Mouse (Mus musculus) intestine, embryonic 16.5 days (tissue): Measurements from ENCODE around the gene Arid3c. TPM values are rescaled to one million over a fixed set of nuclear protein-coding genes. Genes with fewer than 3 reads are reported as not detected.

Experiments used
- ATAC-seq: fragments of 200-750 bp; cut with Nextera tagmentation; 2 replicates; pipeline ENCODE4 v1.8.0; 2017; ENCODE audit warnings: moderate TSS enrichment, moderate library complexity
- H3K27ac ChIP-seq: fragments of 300-500 bp; sonication (generic); 2 replicates; pipeline ENCODE4 v1.5.1; 2014; ENCODE audit warnings: mild to moderate bottlenecking, low read length
- H3K27me3 ChIP-seq: fragments of 300-500 bp; sonication (generic); replicated peaks from 2 replicates; pipeline ENCODE4 v1.6.1; 2014; ENCODE audit warnings: low read length, control low read depth, mixed read lengths; ENCODE audit not compliant: control insufficient read depth, insufficient read depth
- H3K36me3 ChIP-seq: fragments of 300-500 bp; sonication (generic); 2 replicates; pipeline ENCODE4 v1.6.1; 2014; ENCODE audit warnings: low read length, control low read depth; ENCODE audit not compliant: control insufficient read depth, insufficient read depth
- H3K4me1 ChIP-seq: fragments of 300-500 bp; sonication (generic); 2 replicates; pipeline ENCODE4 v1.6.1; 2014; ENCODE audit warnings: low read length, control low read depth, mixed read lengths; ENCODE audit not compliant: control insufficient read depth, insufficient read depth
- H3K4me2 ChIP-seq: fragments of 300-500 bp; sonication (generic); 2 replicates; pipeline ENCODE4 v1.6.1; 2014; ENCODE audit warnings: low read depth, low read length, control low read depth
- H3K4me3 ChIP-seq: fragments of 300-500 bp; sonication (generic); 2 replicates; pipeline ENCODE4 v1.5.1; 2014; ENCODE audit warnings: mild to moderate bottlenecking, low read length
- H3K9ac ChIP-seq: fragments of 300-500 bp; sonication (generic); 2 replicates; pipeline ENCODE4 v1.6.1; 2014; ENCODE audit warnings: low read depth, low read length
- H3K9me3 ChIP-seq: fragments of 300-500 bp; sonication (generic); 2 replicates; pipeline ENCODE4 v1.6.1; 2016; ENCODE audit warnings: low read length, control low read depth; ENCODE audit not compliant: control insufficient read depth
- WGBS: fragments of 180-500 bp; shearing (Covaris S2); extraction: QIAGEN DNeasy Blood & Tissue Kit; methylation state at CpG from one replicate; pipeline ENCODE4 v1.1.7; 2014; 5-methylcytosine and 5-hydroxymethylcytosine counted together
- polyA plus RNA-seq: library from polyadenylated mRNA; unstranded; fragments of >200 nt; fragmentation: Nextera tagmentation; extraction: Ambion mirVana; gene quantifications from 2 replicates; pipeline ENCODE4 v1.2.1, GENCODE M21; 2015

The Arid3c gene
- polyA plus RNA-seq, 1 experiment from 2014 or later, result not detected

- H3K9me3 ChIP-seq, result no peaks in the 10 kb centered on the region
- WGBS, result 56% methylated on average over 1 of the region's 1 CpGs
- peaks cover 10% of the 10 kb centered on the region for H3K4me1 ChIP-seq
- no peak overlapping the region for H3K9ac ChIP-seq
- no peak overlapping the region for H3K4me2 ChIP-seq
- no peak for ATAC-seq
- no peak overlapping the region for H3K4me3 ChIP-seq
- 0 out of 2 replicates have a peak, but pooled peaks cover under 1% of the 10 kb centered on the region for H3K27me3 ChIP-seq
- 0 out of 2 replicates have a peak, but pooled peaks cover 3% of the 10 kb centered on the region for H3K36me3 ChIP-seq
- peak overlapping the region; percentile 6; the same call in 1 of the 2 replicates for H3K27ac ChIP-seq
Observed at GRCm38 (mm10) chr4:41738256-41738603, 7.3 kb upstream of the Arid3c start.

GRCm38 (mm10) chr4:41737602-41738255 is 6.8 kb upstream of the Arid3c start:
- H3K27me3 ChIP-seq, result peaks cover 5% of the 10 kb centered on the region
- whole genome bisulfite sequencing, result 28% methylated on average over 8 of the region's 8 CpGs
- H3K9ac ChIP-seq, result no peak overlapping the region
- H3K4me1 ChIP-seq, result peaks cover 10% of the 10 kb centered on the region
- H3K27ac ChIP-seq, result 0 out of 2 replicates have a peak overlapping the region, but pooled peaks have one; percentile 5
- H3K36me3 ChIP-seq, result 0 out of 2 replicates have a peak, but pooled peaks cover 3% of the 10 kb centered on the region
- H3K9me3 ChIP-seq, result no peaks in the 10 kb centered on the region
- H3K4me2 ChIP-seq, result no peak overlapping the region
- peak; percentile 34; the same call in 1 of the 2 replicates for ATAC-seq
- no peak overlapping the region for H3K4me3 ChIP-seq

GRCm38 (mm10) chr4:41726826-41727621 is 3.9 kb downstream of the Arid3c start:
- H3K4me2 ChIP-seq, result no peak overlapping the region
- no peak overlapping the region for H3K9ac ChIP-seq
- H3K27ac ChIP-seq, result no peak overlapping the region
- ATAC-seq, result no peak
- H3K36me3 ChIP-seq, result no peaks in the 10 kb centered on the region
- peaks cover 72% of the 10 kb centered on the region for H3K27me3 ChIP-seq
- no peak overlapping the region for H3K4me3 ChIP-seq
- H3K9me3 ChIP-seq, result no peaks in the 10 kb centered on the region
- peaks cover 13% of the 10 kb centered on the region for H3K4me1 ChIP-seq
- 15% methylated on average over 19 of the region's 20 CpGs for WGBS

GRCm38 (mm10) chr4:41722918-41723351 is 8.0 kb downstream of the Arid3c start, which contains the start of gene Dctn3:
Gene Dctn3, minus strand, starts transcription at chr4:41723170.
- peak within 1 kb of the TSS; percentile 88 for H3K4me3 ChIP-seq
- peaks cover 9% of the 10 kb centered on the region for H3K36me3 ChIP-seq
- no peak within 1 kb of the TSS for H3K27ac ChIP-seq
- peak within 1 kb of the TSS; percentile 58 for H3K4me2 ChIP-seq
- peaks cover 15% of the 10 kb centered on the region for H3K4me1 ChIP-seq
- WGBS, result under 1% methylated on average over 27 of the region's 27 CpGs
- peak; percentile 97 for ATAC-seq
- no peaks in the 10 kb centered on the region for H3K9me3 ChIP-seq
- H3K27me3 ChIP-seq, result peaks cover 39% of the 10 kb centered on the region
- peak within 1 kb of the TSS; percentile 92 for H3K9ac ChIP-seq

GRCm38 (mm10) chr4:41716834-41717233 is 14.1 kb downstream of the Arid3c start:
- H3K9ac ChIP-seq, result no peak overlapping the region

GRCm38 (mm10) chr4:41715596-41715995 is 15.3 kb downstream of the Arid3c start:
- peaks cover 9% of the 10 kb centered on the region for H3K36me3 ChIP-seq

More at GRCm38 (mm10) chr4:41716834-41717233, 14.1 kb downstream of the Arid3c start:
- WGBS, result 64% methylated on average over 6 of the region's 6 CpGs
- Histone ChIP-seq H3K27ac (no peak overlapping the region), H3K4me3 (no peak overlapping the region), H3K27me3 (no peaks in the 10 kb centered on the region), H3K9me3 (no peaks in the 10 kb centered on the region), H3K36me3 (peaks cover 9% of the 10 kb centered on the region), H3K4me2 (no peak overlapping the region), H3K4me1 (peaks cover 17% of the 10 kb centered on the region)
- ATAC-seq, result no peak

GRCm38 (mm10) chr4:41715082-41715481 is 15.9 kb downstream of the Arid3c start:
- H3K4me1 ChIP-seq, result peaks cover 16% of the 10 kb centered on the region

More at GRCm38 (mm10) chr4:41715596-41715995, 15.3 kb downstream of the Arid3c start:
- Histone ChIP-seq H3K4me2 (no peak overlapping the region), H3K27me3 (no peaks in the 10 kb centered on the region), H3K4me3 (no peak overlapping the region), H3K4me1 (peaks cover 16% of the 10 kb centered on the region), H3K9ac (no peak overlapping the region), H3K27ac (no peak overlapping the region), H3K9me3 (no peaks in the 10 kb centered on the region)
- 82% methylated on average over 5 of the region's 5 CpGs for WGBS
- ATAC-seq, result no peak

GRCm38 (mm10) chr4:41714276-41714675 is 16.7 kb downstream of the Arid3c start:
- ATAC-seq, result peak; percentile 26; the same call in 1 of the 2 replicates
- H3K27ac ChIP-seq, result no peak overlapping the region
- no peaks in the 10 kb centered on the region for H3K27me3 ChIP-seq
- WGBS, result 18% methylated on average over 8 of the region's 8 CpGs
- 0 out of 2 replicates have a peak overlapping the region, but pooled peaks have one; percentile 95 for H3K9ac ChIP-seq
- no peaks in the 10 kb centered on the region for H3K9me3 ChIP-seq
- no peak overlapping the region; the same call in 1 of the 2 replicates for H3K4me3 ChIP-seq
- H3K36me3 ChIP-seq, result peaks cover 6% of the 10 kb centered on the region; the same call in 1 of the 2 replicates
- H3K4me1 ChIP-seq, result peaks cover 16% of the 10 kb centered on the region
- H3K4me2 ChIP-seq, result peak overlapping the region; percentile 93

More at GRCm38 (mm10) chr4:41715082-41715481, 15.9 kb downstream of the Arid3c start:
- no peak overlapping the region for H3K4me2 ChIP-seq
- ATAC-seq, result no peak
- no peaks in the 10 kb centered on the region for H3K27me3 ChIP-seq
- H3K4me3 ChIP-seq, result no peak overlapping the region
- H3K9ac ChIP-seq, result no peak overlapping the region
- H3K9me3 ChIP-seq, result no peaks in the 10 kb centered on the region
- no peak overlapping the region for H3K27ac ChIP-seq
- peaks cover 8% of the 10 kb centered on the region for H3K36me3 ChIP-seq
- 77% methylated on average over 8 of the region's 8 CpGs for WGBS
